Mouse (Mus musculus): ENCODE data around the gene Btbd35f4.
"Not testable (repeated sequence)": the region's sequence is repeated elsewhere in the genome, so short reads cannot be mapped to it uniquely, and the experiment has no call there.

DNA sequence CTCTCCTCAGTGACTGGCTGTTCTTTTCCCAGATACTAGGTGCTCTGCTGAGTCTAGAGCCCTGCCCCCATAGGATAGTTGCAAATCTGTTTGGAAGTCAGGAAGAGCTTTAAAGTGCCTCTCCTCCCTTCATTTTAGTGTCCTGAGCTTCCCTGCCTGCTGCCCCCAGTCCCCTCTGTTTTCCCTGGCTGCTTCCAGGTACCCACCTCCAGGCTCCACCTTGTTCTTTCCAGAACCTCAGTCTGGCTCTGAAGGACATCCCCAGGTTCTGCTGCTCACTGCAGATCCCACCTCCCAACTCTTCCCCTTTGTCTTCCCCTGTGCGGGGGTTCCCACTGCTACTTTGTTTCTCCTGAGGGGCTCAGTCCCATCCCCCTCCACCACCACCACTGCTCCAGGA, 39.7 kb downstream of the Btbd35f4 start:
- TF ChIP-seq POLR2A (IDR thresholded peaks at IDR 0.05; ENCODE audit: low read depth, low read length); CTCF (IDR thresholded peaks at IDR 0.05; ENCODE audit: borderline replicate concordance, insufficient read depth, low read length): not testable (repeated sequence)
